Mouse (Mus musculus): ENCODE measurements at regions not wholly inside any gene's neighbourhood (a gene's known extent, or its start where the extent isn't known, plus 50 kb on each side); places are given as distances from the start of the nearest gene placed in this dataset.

GRCm38 (mm10) chr14:87902416-87902815 is 486.0 kb downstream of the Tdrd3 start:
- no peak for DNase-seq (ENCODE audit: low spot score)
- Histone ChIP-seq H3K27me3 (ENCODE audit: low read depth, poor library complexity, severe bottlenecking) (no peaks in the 10 kb centered on the region), H3K27ac (replicated peaks) (no peak overlapping the region), H3K9me3 (replicated peaks) (no peaks in the 10 kb centered on the region), H3K36me3 (no peaks in the 10 kb centered on the region), H3K4me3 (no peak overlapping the region), H3K4me1 (no peaks in the 10 kb centered on the region)
- 84% methylated on average over 7 of the region's 7 CpGs for WGBS
